In the genomic region with DNA sequence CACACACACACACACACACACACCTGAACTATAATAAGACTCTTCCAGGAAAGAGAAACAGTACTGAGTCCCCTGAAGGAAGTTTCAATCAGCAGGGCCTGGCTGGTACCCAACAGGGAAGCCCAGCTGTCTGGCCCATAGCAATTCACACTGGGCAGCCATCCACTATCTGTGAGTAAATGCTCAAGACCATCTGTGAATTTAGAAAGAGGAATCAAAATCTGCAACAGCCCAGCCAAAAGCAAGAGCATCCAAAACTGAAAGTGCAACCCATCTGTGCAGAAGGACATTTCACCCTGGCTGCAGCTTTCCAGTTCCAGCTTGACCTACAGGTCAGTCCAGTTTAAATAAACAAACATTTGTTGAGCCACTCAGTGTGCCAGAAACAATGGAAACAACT, we compare ENCODE assay signal across 7 mouse cellular contexts.
DNase-seq lines count a peak whose midpoint lies in the region.

No protein-coding gene starts in this region.

- intact Hi-C loops in heart, postnatal 14 days (cut with DNase I), result no loop called here
- intact Hi-C loops in left cerebral cortex, postnatal 10 days (cut with DNase I), result no loop called here

- peak; percentile 6 to 9 for DNase-seq in spleen, postnatal 36 days (ENCODE audit: low spot score in 2 of 2)
- no peak for DNase-seq in spleen, adult 12 weeks (ENCODE audit: low spot score)
- DNase-seq in cerebellum, postnatal 10 days, result peak; percentile 97
- peak; percentile 70 for DNase-seq in heart, postnatal 14 days
- peak; percentile 63 to 75 for DNase-seq in left cerebral cortex, postnatal 10 days (ENCODE audit: extremely low spot score in 1 of 2, low spot score in 2 of 2)
- peak; percentile 63 for DNase-seq in right cerebral cortex, postnatal 14 days
- DNase-seq in thymus, postnatal 4 days, result no peak

Comparison
In these comparisons a context has a peak if more than half of its experiments do, and no peak if none do; other contexts are left out.
1. DNase-seq: peak in spleen, postnatal 36 days (2 of 2), cerebellum, postnatal 10 days (2 of 2), heart, postnatal 14 days (2 of 2), left cerebral cortex, postnatal 10 days (2 of 2) and right cerebral cortex, postnatal 14 days (single experiment); none in spleen, adult 12 weeks (single experiment) and thymus, postnatal 4 days (single experiment).